Mouse (Mus musculus): ENCODE data around the gene Nup98.

GRCm38 (mm10) chr7:102222336-102222735 lies 12.4 kb upstream of the Nup98 start:
- TF ChIP-seq CTCF (IDR thresholded peaks at IDR 0.05 in 2 of 3, conservative IDR thresholded peaks at IDR 0.05 in 1 of 3; ENCODE audit: control insufficient read depth in 1 of 3, insufficient read depth in 1 of 3, low read depth in 2 of 3, low read length in 3 of 3, poor library complexity in 1 of 3, severe bottlenecking in 1 of 3) = peak in 2 of 3 experiments; percentile 54 to 63; a peak in 4 of 6 replicates
- TF ChIP-seq MAX (IDR thresholded peaks at IDR 0.05; ENCODE audit: low read length) = no peak
- TF ChIP-seq TBP (IDR thresholded peaks at IDR 0.05; ENCODE audit: low read depth, low read length) = no peak

Measured in MEL (cell line).